Mouse (Mus musculus) MEL (cell line): ENCODE results near the gene Olfr101.

Experiments
- CTCF ChIP-seq, 3 experiments: IDR thresholded peaks in 2 of 3; conservative IDR thresholded peaks in 1 of 3; 2 replicates each; pipeline ENCODE4 v1.5.1; 2011 to 2012; ENCODE audit warnings: low read length in 3 of 3, low read depth in 2 of 3, mild to moderate bottlenecking in 2 of 3, improper control_type of control experiment in 1 of 3, inconsistent platforms in 1 of 3, mixed read lengths in 1 of 3, moderate library complexity in 1 of 3; ENCODE audit not compliant: control insufficient read depth in 1 of 3, insufficient read depth in 1 of 3, poor library complexity in 1 of 3, severe bottlenecking in 1 of 3
- GABPA ChIP-seq: IDR thresholded peaks from 2 replicates; pipeline ENCODE4 v1.6.1; 2012; ENCODE audit warnings: low read depth, mild to moderate bottlenecking, inconsistent platforms, low read length, improper control_type of control experiment, moderate library complexity
- GATA1 ChIP-seq: IDR thresholded peaks from 2 replicates; pipeline ENCODE4 v1.6.1; 2011; ENCODE audit warnings: low read depth, low read length, improper control_type of control experiment
- JUND ChIP-seq: IDR thresholded peaks from 2 replicates; pipeline ENCODE4 v1.6.1; 2011; ENCODE audit warnings: low read depth, mild to moderate bottlenecking, improper control_type of control experiment, low read length
- MAFK ChIP-seq: IDR thresholded peaks from 2 replicates; pipeline ENCODE4 v1.6.1; 2011; ENCODE audit warnings: low read depth, mild to moderate bottlenecking, low read length, improper control_type of control experiment, borderline replicate concordance
- MXI1 ChIP-seq: IDR thresholded peaks from 2 replicates; pipeline ENCODE4 v1.6.1; 2011; ENCODE audit warnings: mild to moderate bottlenecking, low read depth, low read length, improper control_type of control experiment
- NELFE ChIP-seq: IDR thresholded peaks from 2 replicates; pipeline ENCODE4 v1.6.1; 2011; ENCODE audit warnings: low read depth, low read length, improper control_type of control experiment
- NRF1 ChIP-seq: IDR thresholded peaks from 2 replicates; pipeline ENCODE4 v1.6.1; 2014; ENCODE audit warnings: low read depth, mild to moderate bottlenecking, inconsistent platforms, low read length, improper control_type of control experiment, moderate library complexity; ENCODE audit not compliant: poor library complexity, insufficient read depth, severe bottlenecking
- POLR2A ChIP-seq, 2 experiments: IDR thresholded peaks; 2 replicates each; pipeline ENCODE4 v1.6.1; 2011 to 2012; ENCODE audit warnings: low read length in 2 of 2, mild to moderate bottlenecking in 2 of 2, control low read depth in 1 of 2, improper control_type of control experiment in 1 of 2, low read depth in 1 of 2, moderate library complexity in 1 of 2; ENCODE audit not compliant: control insufficient read depth in 1 of 2, insufficient read depth in 1 of 2, poor library complexity in 1 of 2
- POLR2AphosphoS5 ChIP-seq: IDR thresholded peaks from 2 replicates; pipeline ENCODE4 v1.6.1; 2012; ENCODE audit warnings: low read depth, borderline replicate concordance, mild to moderate bottlenecking, inconsistent platforms, low read length, moderate library complexity, mixed read lengths
- RCOR1 ChIP-seq: IDR thresholded peaks from 2 replicates; pipeline ENCODE4 v1.6.1; 2012; ENCODE audit warnings: low read depth, mild to moderate bottlenecking, inconsistent platforms, low read length, improper control_type of control experiment
- SMC3 ChIP-seq: IDR thresholded peaks from 2 replicates; pipeline ENCODE4 v1.6.1; 2011; ENCODE audit warnings: low read depth, low read length, improper control_type of control experiment
- TBP ChIP-seq: IDR thresholded peaks from 2 replicates; pipeline ENCODE4 v1.8.0; 2011; ENCODE audit warnings: low read depth, low read length, improper control_type of control experiment

DNA sequence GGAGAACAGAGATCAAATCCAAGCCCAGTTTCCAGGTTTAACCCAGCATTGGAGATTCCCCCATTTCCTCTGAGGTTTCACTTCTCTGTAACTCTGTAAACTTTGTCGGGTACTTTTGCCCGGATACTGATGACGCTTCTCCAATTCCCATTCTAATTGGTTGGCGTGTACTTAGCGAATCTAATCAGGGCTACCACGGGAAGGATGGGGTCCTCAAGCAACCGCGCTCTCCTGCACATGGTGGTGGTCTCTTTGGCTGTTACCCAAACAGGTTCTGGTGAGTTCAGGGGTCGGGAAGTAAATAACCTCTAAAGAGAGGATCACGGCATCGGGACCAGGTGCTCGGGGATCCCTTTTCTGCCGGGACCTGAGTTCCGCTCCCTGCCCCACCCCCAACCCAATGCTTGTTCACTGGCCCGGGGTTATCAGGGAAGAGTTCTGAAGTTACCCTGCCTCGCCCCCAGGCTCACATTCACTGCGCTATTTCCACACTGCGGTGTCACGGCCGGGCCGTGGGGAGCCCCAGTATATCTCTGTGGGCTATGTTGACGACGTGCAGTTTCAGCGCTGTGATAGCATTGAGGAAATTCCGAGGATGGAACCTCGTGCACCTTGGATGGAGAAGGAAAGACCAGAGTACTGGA lies 33.9 kb downstream of the Olfr101 start, which contains the start of gene H2-M3:
- no peak for TF ChIP-seq NELFE
- no peak for TF ChIP-seq SMC3
- no peak for TF ChIP-seq POLR2AphosphoS5
- TF ChIP-seq TBP = no peak
- TF ChIP-seq GABPA = no peak
- TF ChIP-seq RCOR1 = no peak
- TF ChIP-seq POLR2A (IDR thresholded peaks at IDR 0.05; ENCODE audit: control insufficient read depth in 1 of 2, insufficient read depth in 1 of 2, low read depth in 1 of 2, low read length in 2 of 2, poor library complexity in 1 of 2) = no peak
- TF ChIP-seq MXI1 = no peak; the same call in 1 of the 2 replicates
- TF ChIP-seq CTCF (IDR thresholded peaks at IDR 0.05 in 2 of 3, conservative IDR thresholded peaks at IDR 0.05 in 1 of 3; ENCODE audit: control insufficient read depth in 1 of 3, insufficient read depth in 1 of 3, low read depth in 2 of 3, low read length in 3 of 3, poor library complexity in 1 of 3, severe bottlenecking in 1 of 3) = no peak
- no peak for TF ChIP-seq JUND
- 0 out of 2 replicates have a peak, but pooled peaks have one; percentile 20 for TF ChIP-seq MAFK
- no peak for TF ChIP-seq NRF1
- peak; percentile 44; the same call in 1 of the 2 replicates for TF ChIP-seq GATA1
